Mouse (Mus musculus): Measurements from ENCODE around the gene Krt82. TPM values are rescaled to one million over a fixed set of nuclear protein-coding genes. Genes with fewer than 3 reads are reported as not detected.
A peak's percentile ranks its signal among the peaks of the same experiment; 100 is the strongest.

The Krt82 gene
- not detected in 2 replicates for polyA plus RNA-seq (2012; rRNA removed)

DNA sequence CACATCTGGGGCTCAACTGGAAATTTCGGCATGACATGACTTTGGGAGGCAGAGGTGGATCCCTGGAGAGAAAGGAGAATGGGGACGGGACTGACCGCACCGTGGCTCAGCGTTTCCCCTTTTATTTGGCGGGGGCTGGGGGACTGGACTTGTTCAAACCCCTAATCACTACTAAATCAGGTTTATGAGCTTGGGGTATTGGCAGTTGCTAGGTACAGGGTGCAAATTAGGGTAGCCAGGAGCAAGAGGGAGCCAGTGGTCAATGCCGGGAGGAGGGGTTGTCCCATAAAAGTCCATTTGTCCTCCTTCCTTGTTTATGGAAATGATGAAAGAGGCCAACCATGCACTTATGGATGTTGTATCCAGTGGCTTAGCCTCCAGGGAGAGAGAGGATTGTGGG lies at the start of gene Krt82:
Gene Krt82, minus strand, starts transcription at position 101 of the 400 bp plus-strand sequence.
- DNase-seq (ENCODE audit: extremely low spot score in 1 of 2, low spot score in 1 of 2) = no peak

DNA sequence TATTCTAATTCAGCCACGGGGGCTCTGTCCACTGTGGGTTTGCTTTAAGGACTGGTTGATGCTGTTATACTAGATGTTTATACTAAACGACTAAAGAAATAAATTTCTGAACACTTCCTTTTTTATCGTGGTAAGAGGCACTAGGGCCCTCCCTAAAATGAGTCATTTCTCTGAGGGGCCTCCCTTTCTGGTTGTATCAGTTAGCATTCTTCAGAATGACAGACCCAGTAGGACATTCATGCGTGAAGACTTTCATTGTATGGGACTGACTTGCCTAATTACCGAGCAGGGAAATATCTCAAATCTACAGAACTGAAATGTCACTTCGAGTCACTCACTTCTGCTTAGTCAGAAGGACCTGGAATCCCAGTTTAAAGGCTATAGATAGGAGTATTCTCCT lies 48.7 kb upstream of the Krt82 start:
- DNase-seq (ENCODE audit: extremely low spot score in 1 of 2, low spot score in 1 of 2) = no peak

GRCm38 (mm10) chr15:101588216-101588615 lies 37.7 kb upstream of the Krt82 start:
- no peak for DNase-seq (ENCODE audit: extremely low spot score in 1 of 2, low spot score in 1 of 2)

DNA sequence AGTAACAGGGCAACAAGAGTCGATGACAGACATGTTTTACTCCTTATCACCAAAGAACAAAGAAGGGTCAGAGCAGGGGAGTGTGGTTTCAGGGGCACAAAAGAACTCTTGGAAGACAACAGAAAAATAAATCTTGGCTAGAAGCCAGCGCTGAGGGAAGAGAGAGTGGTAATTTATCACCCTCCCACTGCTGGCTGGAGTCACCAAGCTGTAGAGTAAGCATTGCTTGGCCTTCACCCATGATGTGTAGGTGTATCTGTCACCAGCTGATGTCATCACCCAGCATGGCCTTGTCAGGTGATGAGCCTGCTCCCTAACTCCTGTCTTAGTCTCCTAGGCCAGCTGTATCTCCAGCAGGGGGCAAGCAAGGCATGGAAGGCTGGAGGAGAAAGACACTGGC lies 34.0 kb upstream of the Krt82 start:
- DNase-seq (ENCODE audit: extremely low spot score in 1 of 2, low spot score in 1 of 2) = no peak

- DNase-seq (ENCODE audit: extremely low spot score in 1 of 2, low spot score in 1 of 2) = no peak
These were observed 32.9 kb upstream of the Krt82 start for GRCm38 (mm10) chr15:101583211-101583965.

DNA sequence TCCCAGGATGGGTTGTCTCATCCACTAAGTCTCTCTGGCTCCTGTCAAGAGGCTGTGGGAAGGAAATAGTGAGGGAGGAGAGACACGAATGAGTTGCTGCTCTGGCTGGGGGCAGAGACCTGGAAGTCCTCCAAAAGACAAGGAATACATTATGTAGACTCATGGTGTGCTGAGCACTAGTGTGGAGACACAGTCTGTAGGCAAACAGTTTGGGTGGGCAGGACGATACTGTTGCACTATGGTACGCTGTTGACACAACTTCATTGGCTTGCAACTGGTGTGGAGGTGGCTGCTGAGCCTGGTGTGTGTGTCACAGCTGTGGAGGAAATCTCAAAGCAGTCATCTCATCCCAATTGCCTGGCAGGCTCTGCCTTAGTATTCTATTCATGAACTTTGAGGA lies 31.2 kb upstream of the Krt82 start:
- DNase-seq (ENCODE audit: extremely low spot score in 1 of 2, low spot score in 1 of 2) = peak; percentile 18 to 57

- no peak for DNase-seq (ENCODE audit: extremely low spot score in 1 of 2, low spot score in 1 of 2)
These were observed 25.0 kb upstream of the Krt82 start for GRCm38 (mm10) chr15:101575506-101575905.

DNA sequence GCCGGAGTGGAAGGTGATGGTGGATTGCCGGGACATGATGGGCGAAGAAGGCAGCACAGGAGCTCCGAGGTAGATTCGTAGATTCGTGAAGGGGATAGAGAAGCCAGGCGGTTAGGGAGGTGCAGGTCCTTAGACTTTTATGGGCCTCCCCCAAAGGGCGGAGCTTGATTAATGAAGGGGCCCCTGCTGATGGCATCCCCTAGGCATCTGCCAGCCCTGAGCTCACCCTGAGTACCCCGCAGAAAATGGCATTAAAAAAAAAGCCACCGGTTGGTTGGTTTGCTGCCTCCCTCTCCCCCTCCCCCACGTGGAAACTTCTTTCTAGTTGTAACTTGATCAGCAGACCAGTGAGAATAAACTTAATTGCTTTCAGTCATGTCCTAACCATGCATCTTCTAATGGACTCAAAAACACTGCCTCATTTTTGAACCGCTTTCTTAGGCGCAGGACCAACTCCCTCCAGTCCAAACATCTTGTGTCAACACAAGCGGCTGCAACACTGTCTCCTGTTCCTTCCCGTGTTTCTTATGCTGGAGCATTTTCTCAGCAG lies 23.4 kb upstream of the Krt82 start, which contains the start of gene Krt75:
Gene Krt75, minus strand, starts transcription at position 109 of the 550 bp plus-strand sequence.
- DNase-seq (ENCODE audit: extremely low spot score in 1 of 2, low spot score in 1 of 2) = no peak

- DNase-seq (ENCODE audit: extremely low spot score in 1 of 2, low spot score in 1 of 2) = no peak
These were observed 17.3 kb upstream of the Krt82 start for GRCm38 (mm10) chr15:101567780-101568179.

- DNase-seq (ENCODE audit: extremely low spot score in 1 of 2, low spot score in 1 of 2) = no peak
These were observed 12.4 kb upstream of the Krt82 start, which contains the start of gene Krt90 for GRCm38 (mm10) chr15:101562850-101563249. Gene Krt90 (minus strand): TSS chr15:101562950.

DNA sequence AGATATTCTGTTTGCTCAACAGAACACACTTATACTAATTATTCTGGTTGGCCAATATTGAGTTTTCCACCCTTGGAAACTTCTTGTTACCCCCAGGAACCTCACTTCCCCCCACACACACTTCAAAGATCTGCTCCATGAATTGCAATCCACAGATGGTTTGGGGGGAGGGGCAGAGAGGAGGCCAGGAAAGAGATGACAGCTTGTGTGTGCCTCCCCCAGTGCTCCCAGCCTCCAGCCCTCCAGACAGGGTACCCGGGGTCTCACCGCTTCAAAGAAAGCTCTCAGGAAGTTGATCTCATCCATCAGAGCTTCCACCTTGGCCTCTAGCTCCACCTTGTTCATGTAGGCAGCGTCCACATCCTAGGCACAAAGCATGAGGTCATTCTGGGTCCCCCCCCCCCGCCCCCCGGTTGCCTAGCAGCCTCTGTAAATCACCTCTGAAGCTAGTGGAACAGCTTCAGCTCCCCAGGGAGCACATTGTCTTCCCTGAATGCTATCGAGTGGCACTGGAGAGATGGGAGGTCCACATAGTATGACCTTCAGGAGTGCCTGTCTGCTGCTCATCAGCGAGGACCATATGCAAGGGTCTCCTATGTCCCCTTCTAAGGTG lies 7.7 kb upstream of the Krt82 start:
- no peak for DNase-seq (ENCODE audit: extremely low spot score in 1 of 2, low spot score in 1 of 2)

DNA sequence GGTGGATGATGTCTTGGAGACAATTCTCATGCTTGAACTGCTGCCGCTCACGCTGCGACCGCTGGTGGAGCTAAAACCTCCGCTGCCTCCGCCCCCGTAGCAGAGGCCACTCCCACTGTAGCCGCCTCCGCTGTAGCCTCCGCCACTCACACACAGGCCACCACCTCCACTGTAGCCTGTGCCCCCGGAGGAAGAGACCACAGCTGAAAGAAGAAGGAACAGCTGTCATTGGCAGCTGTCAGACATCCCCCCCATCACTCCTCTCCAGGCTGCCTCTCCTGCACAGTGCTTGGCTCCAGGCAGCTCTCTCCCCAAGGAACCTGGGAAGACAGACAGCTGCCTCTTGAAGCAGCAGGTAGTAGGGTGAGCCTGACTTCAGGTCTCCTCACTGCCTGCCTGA lies 2.7 kb upstream of the Krt82 start:
- DNase-seq (ENCODE audit: extremely low spot score in 1 of 2, low spot score in 1 of 2) = peak in 1 of 2 experiments; percentile 38

GRCm38 (mm10) chr15:101552188-101552587 lies 1.7 kb upstream of the Krt82 start:
- no peak for DNase-seq (ENCODE audit: extremely low spot score in 1 of 2, low spot score in 1 of 2)

DNA sequence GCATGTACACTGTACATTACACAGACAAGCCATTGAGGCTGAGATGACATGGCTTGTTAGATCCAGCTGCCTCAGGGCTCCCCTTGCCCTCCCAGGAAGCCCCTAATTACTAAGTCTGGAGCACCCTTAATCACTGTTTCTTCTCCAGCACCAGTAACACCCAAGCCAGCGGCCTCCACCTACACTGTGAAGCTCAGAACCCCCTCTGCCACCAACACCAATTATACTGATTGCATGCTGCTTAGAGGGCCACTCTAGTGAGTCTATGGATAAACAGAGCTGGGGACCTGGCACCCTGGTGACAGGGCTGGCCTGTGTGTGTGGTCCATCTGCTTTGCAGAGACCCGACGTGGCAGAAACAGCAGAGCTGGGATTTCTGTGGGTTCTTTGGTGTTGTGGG lies 6.0 kb downstream of the Krt82 start:
- DNase-seq (ENCODE audit: extremely low spot score in 1 of 2, low spot score in 1 of 2) = no peak

GRCm38 (mm10) chr15:101542543-101542942 lies 7.9 kb downstream of the Krt82 start:
- no peak for DNase-seq (ENCODE audit: extremely low spot score in 1 of 2, low spot score in 1 of 2)

GRCm38 (mm10) chr15:101538580-101538900 lies 11.9 kb downstream of the Krt82 start:
- no peak for DNase-seq (ENCODE audit: extremely low spot score in 1 of 2, low spot score in 1 of 2)

DNA sequence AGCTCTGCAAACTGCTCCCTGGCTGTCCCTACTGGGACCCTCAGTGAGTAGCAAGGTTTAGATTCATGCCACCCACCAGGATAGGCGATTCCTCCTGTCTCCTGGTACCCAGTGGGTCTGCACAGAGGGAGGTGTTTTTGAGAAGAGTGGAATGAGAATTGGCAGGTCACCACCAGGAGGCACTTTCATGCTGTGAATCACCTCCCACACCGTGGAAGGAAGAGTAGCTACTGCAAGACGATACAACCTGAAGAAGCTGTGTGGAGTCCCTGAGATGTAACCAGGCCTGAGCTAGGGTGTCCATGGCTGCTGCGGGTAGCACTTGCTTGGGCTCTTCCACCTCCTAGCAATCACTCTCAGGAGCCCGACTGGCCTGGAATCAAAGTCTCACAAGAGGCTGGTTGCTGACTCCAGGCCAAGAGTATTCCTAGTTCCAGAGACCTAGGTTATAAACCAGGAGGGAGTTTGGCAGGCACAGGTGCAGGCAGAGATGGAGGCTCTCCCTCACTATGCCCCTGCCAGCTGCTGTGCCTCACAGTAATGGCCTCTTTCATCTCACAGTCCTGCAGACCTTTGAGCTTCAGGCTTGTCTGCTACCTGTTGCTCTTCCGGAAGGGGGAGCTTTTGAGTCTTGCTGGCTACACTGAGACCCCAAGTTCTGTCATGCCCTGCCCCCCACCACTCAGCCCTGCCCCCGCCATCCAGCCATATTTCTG lies 12.4 kb downstream of the Krt82 start:
- DNase-seq (ENCODE audit: extremely low spot score in 1 of 2, low spot score in 1 of 2) = peak in 1 of 2 experiments; percentile 22

DNA sequence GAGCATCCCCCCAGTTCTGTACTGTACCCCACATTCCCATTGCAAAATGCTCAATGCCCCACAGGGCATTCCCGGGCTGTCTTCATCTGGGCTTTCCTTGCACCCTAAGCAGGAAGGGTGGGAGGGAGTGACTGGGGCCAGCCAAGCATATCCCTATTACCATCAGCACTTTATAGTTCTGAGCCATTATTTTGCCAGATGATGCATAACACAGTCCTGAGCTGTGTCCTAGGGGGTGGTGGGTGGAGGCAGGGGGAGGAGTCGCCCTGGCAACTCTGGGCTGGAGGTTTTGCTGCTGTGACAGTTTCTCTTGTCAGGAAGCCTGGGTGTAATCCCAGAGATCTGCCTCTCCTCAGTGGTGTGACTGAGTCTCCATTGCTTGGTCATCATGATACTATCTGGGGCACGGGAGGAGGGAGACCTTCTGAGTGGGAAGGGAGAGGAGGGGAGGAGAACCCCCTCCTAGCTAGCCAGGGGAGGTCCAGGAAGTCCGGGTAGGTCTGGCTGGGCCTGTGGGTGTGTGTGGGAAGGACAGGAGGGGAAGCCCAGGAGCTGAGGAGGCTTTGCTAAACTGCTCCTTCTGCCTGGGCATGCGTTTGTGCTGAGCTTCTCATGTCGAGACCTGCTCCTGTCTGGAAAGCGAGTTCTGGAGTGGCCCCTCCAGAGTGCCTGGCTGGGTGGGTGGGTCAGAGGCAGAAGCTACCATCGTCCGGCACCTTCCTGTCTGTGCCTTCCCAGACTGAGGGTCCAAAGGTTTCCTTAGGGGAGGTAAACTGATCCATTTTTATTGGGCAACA lies 14.2 kb downstream of the Krt82 start:
- peak in 1 of 2 experiments; percentile 26 for DNase-seq (ENCODE audit: extremely low spot score in 1 of 2, low spot score in 1 of 2)

DNA sequence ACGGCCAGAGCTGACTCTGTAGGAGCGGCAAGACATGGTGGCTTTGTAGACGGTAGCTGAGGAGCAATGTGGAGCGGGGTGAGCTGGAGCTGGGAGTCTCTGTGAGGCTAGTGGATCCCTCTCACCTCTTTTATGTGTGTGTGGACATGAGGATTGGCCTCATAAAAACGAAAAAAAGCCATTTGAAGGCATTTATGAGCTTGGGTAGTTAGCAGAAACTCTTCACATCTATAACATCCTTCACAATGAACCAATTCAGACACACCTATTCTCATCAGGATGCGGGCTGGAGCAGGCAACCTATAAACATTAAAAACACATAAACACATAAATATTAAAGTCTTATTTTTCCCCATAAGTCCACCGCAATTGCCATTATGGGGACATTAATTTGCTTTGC lies 17.7 kb downstream of the Krt82 start, which contains the start of gene Krt84:
Gene Krt84, minus strand, starts transcription at position 101 of the 400 bp plus-strand sequence.
- no peak for DNase-seq (ENCODE audit: extremely low spot score in 1 of 2, low spot score in 1 of 2)

GRCm38 (mm10) chr15:101522556-101523232 lies 27.8 kb downstream of the Krt82 start:
- no peak for DNase-seq (ENCODE audit: extremely low spot score in 1 of 2, low spot score in 1 of 2)
